Mouse (Mus musculus): ENCODE measurements at regions not wholly inside any gene's neighbourhood (a gene's known extent, or its start where the extent isn't known, plus 50 kb on each side); places are given as distances from the start of the nearest gene placed in this dataset.

- TF ChIP-seq CTCF (IDR thresholded peaks at IDR 0.05; ENCODE audit: control insufficient read depth, insufficient read depth, insufficient read length) (no peak), FOSL1 (IDR thresholded peaks at IDR 0.05; ENCODE audit: insufficient read depth, low read length, poor library complexity, severe bottlenecking) (no peak), USF1 (IDR thresholded peaks at IDR 0.05; ENCODE audit: low read depth) (no peak), MYOG (IDR thresholded peaks at IDR 0.05; ENCODE audit: control insufficient read depth, extremely low read depth, insufficient read length) (no peak), MAX (IDR thresholded peaks at IDR 0.05) (no peak), MYOD1 (IDR thresholded peaks at IDR 0.05; ENCODE audit: control insufficient read depth, insufficient read length, low read depth) (no peak), CEBPB (IDR thresholded peaks at IDR 0.05; ENCODE audit: low read depth) (no peak)
Observed at GRCm38 (mm10) chr1:35841626-35842025, 226.6 kb upstream of the Hs6st1 start.

All from C2C12 (cell line).